Mouse (Mus musculus) adrenal gland, adult 2 months (tissue): ENCODE measurements around the gene Lamp2. TPM values are rescaled to one million over a fixed set of nuclear protein-coding genes. Genes with fewer than 3 reads are reported as not detected.
"Not testable (repeated sequence)": the region's sequence is repeated elsewhere in the genome, so short reads cannot be mapped to it uniquely, and the experiment has no call there.

Experiments used
- DNase-seq: peaks from one replicate; pipeline ENCODE4 v3.0.0; 2021
- long read RNA-seq: library from polyadenylated mRNA; stranded (forward); transcript quantifications from one replicate; pipeline ENCODE4 v2.0.0, GENCODE M21; 2021
- polyA plus RNA-seq: library from polyadenylated mRNA; depleted of rRNA; stranded (reverse); fragments of >200 nt; gene quantifications from 2 replicates; pipeline ENCODE4 v1.2.3, GENCODE M21; 2012; rRNA removed
- total RNA-seq, 2 experiments: library from RNA; stranded (reverse); gene quantifications; 2 replicates each; pipeline ENCODE4 v1.2.3; 2021

The Lamp2 gene
- total RNA-seq = 100 to 1,000 TPM; 264 to 266 TPM
- 22.5 and 32.0 TPM in 2 replicates for polyA plus RNA-seq
- long read RNA-seq, transcript Lamp2-203 (9 exons, 2,184 nt) = minor isoform, 7 of 267 reads
- long read RNA-seq, transcript Lamp2-202 (9 exons, 3,604 nt) = major isoform, 132 of 267 reads
- long read RNA-seq, transcript Lamp2-201 (9 exons, 1,769 nt) = minor isoform, 116 of 267 reads
- long read RNA-seq, partial matches to known transcripts = 5 of 267 reads
- long read RNA-seq, other reads (novel, unspliced or antisense) = 7 of 267 reads

- DNase-seq = peak; percentile 88
Measured at GRCm38 (mm10) chrX:38455890-38456634, at the start of gene Lamp2. TSS of gene Lamp2 (minus strand) at chrX:38456454.

GRCm38 (mm10) chrX:38504846-38505245, 48.6 kb upstream of the Lamp2 start:
- DNase-seq = peak; percentile 79

GRCm38 (mm10) chrX:38502182-38502581, 45.9 kb upstream of the Lamp2 start:
- DNase-seq = not testable (repeated sequence)

DNA sequence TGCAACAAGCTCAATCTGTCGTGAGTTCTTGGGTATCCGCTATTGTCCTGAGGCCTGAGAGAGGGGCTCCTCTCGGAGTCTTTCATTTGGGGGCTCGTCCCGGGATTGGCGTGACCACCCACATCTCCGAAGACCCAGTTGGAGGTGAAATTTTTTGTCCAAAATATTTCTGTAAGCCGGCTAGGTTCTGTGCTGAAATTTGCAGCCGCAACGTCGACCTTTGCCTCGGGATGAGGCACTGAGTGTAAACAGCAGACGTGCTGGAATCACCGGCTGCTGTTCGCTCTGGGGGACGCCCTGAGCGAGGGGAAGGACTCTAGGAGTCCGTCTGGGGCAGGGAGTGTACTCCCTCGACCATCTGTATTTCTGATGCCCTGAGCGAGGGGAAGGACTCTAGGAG, 29.2 kb upstream of the Lamp2 start:
- DNase-seq = not testable (repeated sequence)

DNA sequence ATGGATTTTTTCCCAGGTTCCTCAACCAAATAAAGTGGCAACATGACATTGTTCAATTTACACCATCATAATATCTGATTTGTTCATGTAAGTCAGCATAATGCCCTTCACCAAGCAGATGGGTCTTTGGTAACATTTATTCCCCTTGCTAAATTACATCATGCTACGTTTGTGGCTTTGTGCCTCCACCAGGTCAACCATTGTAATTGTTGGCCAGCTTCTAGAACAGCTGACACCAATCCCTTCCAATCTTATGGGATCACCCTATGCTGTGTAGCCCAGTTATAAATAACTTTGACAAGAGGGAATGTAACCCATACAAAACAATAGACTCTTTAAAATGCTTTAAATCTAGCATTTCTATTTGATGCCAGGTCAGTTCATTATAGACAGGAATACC, 22.3 kb upstream of the Lamp2 start:
- no peak for DNase-seq

DNA sequence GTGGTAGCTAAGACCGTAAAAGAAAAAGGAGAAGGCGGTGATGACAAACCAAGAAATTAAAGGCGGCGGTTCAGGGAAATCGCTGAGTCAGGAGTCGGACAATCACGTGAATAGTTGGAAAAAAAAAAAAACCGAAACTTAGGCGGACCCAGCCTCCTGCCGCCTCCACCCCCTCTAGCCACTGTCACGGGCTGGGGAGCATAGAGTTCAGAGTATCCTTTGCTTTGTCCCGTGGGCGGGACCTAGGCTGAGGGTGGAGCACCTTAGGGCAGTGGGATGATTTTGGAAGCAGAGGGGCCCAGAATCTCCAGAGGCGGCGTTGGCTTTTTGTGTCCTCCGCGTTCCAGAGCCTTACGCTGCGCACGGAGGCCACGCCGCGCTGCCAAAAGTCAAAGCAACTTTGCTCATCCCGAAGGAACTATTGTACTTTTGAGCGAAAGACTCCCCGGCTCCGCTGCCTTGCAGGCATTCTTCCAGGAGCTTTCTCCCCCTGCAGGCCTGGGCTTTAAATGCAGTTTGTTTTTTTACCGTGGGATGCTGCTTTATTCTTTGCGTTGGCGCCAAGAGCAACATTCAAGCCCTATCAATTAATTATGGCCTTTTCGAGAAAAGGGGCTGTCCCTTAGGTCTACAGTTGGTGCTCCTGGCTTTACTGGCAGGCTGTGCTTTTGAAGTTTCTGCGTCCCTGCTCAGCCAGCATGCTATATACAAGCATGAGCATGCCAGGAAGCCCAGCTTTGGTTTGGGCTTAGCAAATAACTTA, 17.5 kb upstream of the Lamp2 start:
- peak; percentile 85 for DNase-seq

DNA sequence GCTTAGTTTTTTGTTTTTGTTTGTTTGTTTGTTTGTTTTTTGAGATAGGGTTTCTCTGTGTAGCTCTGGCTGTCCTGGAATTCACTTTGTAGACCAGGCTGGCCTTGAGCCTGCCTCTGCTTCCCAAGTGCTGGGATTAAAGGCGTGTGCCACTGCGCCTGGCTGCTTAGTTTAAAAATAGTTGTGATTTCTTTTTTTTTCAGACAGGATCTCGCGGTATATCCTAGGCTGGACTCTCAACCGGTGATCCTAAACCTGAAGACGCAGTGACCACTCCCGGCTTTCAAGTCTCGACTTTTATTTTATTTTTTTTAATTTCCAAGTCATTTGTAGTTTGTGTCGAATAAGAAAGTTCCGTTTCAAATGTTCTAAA, 16.9 kb upstream of the Lamp2 start:
- DNase-seq = no peak

DNA sequence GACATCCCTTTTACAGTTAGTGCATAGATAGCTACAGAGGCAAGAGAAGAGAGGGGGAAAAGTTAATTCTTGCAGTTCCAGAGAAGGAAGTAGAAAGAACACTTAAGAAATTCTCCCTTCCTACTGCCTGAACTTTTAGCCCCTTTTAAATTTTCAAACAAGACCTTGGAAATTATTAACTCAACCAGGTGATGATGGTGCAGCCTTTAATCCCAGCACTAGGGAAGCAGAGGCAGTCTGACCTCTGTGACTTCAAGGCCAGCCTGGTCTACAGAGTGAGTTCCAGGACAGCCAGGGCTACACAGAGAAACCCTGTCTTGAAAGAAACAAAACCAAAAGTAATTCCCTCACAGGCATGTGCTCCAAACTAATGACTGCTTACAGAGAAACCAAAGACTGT, 10.0 kb upstream of the Lamp2 start:
- DNase-seq = no peak

DNA sequence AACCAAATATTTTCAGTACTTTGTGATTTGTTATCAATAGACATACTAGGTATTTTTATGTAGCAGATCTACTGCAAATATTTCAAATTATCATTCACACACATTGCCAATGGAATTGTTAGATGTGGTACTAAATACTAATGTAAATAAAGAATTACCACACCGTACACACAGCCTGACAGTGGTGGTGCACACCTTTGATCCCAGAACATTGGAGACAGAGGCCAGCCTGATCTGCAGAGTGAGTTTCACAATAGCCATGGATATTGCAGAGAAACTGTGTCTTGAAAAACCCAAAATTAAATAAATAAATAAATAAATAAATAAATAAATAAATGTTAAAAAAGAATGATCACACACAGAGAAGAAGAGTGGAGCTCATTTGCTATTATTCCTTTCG, 6.9 kb upstream of the Lamp2 start:
- no peak for DNase-seq

GRCm38 (mm10) chrX:38462101-38462500, 5.8 kb upstream of the Lamp2 start:
- DNase-seq = no peak

GRCm38 (mm10) chrX:38460887-38461286, 4.6 kb upstream of the Lamp2 start:
- no peak for DNase-seq

DNA sequence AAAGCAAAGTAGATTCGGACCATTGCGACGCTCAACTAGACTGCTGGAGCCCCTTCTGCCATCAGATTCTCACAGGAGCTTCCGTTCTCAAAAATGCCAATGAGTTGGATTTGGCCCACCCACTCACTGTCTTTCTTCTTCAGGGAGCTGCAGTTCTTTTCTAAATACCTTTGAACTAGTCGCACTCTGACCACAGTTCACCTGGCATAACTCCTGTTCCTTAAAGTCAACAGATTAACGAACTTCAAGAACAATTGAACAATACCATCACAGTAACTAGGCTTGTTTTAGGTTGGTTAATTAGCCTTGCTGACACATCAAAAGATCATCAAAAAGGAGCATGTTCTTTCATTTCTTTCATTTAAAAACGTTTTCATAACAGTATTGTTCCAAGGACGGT, 2.8 kb upstream of the Lamp2 start:
- DNase-seq = no peak

GRCm38 (mm10) chrX:38456635-38457006, 367 bp upstream of the Lamp2 start:
- DNase-seq = no peak

- no peak for DNase-seq
Measured at GRCm38 (mm10) chrX:38455474-38455873, 780 bp downstream of the Lamp2 start.

DNA sequence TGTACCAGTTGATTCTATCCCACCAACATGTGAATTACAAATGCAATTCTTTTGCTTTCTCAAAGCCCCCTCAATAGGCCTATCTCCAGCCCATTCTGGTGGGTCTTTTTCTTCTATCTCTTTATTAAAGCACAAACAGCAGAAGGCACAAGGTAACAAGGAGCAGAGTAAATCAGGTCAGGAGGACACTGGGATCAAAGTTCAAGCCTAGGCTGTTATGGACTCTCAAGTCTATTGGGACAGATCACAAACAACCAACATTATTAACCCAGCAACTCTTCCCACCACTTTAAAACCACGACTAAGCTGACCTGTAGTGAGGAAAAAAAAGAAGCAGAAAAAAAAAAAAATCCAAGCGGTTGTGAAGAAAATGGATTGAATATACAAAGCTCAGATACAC, 1.4 kb downstream of the Lamp2 start:
- no peak for DNase-seq

GRCm38 (mm10) chrX:38453924-38454323, 2.3 kb downstream of the Lamp2 start:
- DNase-seq = no peak

- DNase-seq = no peak
Measured at GRCm38 (mm10) chrX:38450476-38450875, 5.8 kb downstream of the Lamp2 start.

DNA sequence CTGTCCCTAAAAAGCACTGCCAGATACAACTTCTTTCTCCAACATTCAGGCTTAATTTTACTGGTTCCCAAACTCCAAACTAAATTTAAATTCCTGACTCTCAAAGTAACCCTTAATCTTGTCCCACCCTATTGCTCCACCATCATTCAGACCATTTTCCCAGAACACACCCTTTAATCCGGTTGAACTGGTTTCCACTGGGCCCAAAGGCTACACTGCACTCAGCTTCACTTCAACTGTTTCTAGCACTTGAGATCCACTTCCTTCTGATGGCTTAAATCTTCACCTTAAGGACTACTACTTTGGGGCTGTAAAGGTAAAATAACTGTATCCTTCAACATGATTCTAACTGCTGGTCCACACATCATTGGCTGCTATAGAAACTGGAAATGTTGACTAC, 10.5 kb downstream of the Lamp2 start:
- DNase-seq = no peak

DNA sequence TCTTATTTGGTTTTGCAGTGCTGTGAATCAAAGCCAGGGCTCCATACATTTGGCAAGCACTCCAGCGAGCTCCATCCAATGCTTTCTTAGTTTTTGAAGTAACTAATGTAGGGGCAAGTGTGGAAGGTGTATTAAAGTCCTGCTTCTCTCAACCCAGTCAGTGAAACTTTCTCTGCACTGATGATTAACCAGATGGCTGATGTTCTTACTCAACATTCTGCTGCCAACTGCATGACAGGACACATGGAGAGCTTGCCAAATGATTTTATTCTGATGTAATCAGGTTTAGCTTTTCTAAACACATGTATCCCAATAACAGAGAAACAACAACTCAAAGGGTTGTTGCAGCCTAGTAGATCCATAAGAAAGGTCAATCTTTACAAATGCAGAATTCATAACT, 13.8 kb downstream of the Lamp2 start:
- peak; percentile 18 for DNase-seq

GRCm38 (mm10) chrX:38439629-38440028, 16.6 kb downstream of the Lamp2 start:
- DNase-seq = no peak

GRCm38 (mm10) chrX:38438147-38438791, 18.0 kb downstream of the Lamp2 start:
- DNase-seq = peak; percentile 77

DNA sequence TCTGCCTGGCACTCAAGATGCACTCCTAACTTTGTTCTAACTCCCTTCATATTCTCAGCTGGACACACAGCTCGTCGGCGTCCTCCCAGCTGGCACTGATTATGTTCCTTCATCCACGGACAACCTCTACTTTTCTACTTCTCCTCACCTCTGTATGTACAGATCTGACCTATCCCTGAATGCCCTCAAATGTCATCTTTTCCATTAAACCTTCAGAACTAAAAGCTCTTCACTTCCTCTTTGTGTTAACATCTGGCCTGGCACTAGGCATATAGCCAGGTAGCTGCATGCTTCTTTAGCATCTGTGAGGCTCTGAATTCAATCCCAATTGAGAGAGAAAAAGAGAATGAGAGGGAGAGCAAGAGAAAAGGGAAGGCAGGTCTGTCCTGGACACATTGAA, 26.8 kb downstream of the Lamp2 start:
- no peak for DNase-seq
